Mouse (Mus musculus) G1E (cell line): ENCODE data around the gene Pbx4.

ENCODE experiments used
- CTCF ChIP-seq: IDR thresholded peaks from 2 replicates; pipeline ENCODE4 v1.5.1; 2012; ENCODE audit warnings: low read depth, low read length, inconsistent platforms, mixed read lengths
- TAL1 ChIP-seq: conservative IDR thresholded peaks from 2 replicates; pipeline ENCODE4 v1.6.1; 2012; ENCODE audit warnings: low read depth, low read length, inconsistent platforms, mixed read lengths

DNA sequence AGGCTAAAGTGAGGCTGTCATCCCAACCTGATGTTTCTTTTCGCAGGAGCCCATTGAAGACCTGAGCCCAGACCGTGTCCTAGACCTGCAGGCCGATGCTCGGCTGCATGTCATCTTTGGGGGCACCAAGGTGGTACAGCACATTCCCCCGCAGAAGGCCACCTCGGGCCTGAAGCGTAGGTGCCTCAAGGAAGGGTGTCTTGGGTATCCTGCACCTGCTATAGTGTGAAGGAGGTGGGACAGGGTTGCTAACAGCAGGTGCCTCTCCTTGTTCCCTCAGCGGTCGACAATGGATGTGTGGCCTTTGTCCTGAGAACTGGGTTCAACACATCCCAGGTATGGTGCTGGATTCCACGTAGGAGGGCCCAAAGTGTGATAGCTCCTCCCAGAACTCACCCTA lies 34.6 kb upstream of the Pbx4 start:
- TF ChIP-seq CTCF = no peak
- no peak for TF ChIP-seq TAL1
